ENCODE assay signal across 16 mouse cellular contexts in genomic region chr16:23262131-23262768, GRCm38 (mm10). TPM values are rescaled to one million over a fixed set of nuclear protein-coding genes. Genes with fewer than 3 reads are reported as not detected.
DNase-seq lines count a peak whose midpoint lies in the region; ATAC-seq lines count a peak whose summit lies in the region.
"Had no signal": no experiment of that assay in that cellular context is flagged by ENCODE, and none has a peak within 500 bp of the region (broad histone marks: within the 10 kb centered on the region; RNA-seq: fewer than 3 reads in every experiment).

No protein-coding gene starts in this region.

- 21% methylated on average over 2 of the region's 10 CpGs for WGBS in heart, embryonic 15.5 days
- 30% methylated on average over 2 of the region's 10 CpGs for WGBS in embryonic facial prominence, embryonic 14.5 days

- H3K27me3 ChIP-seq in heart, embryonic 15.5 days: peaks cover 23% of the 10 kb centered on the region
- H3K27me3 ChIP-seq in embryonic facial prominence, embryonic 14.5 days (replicated peaks; ENCODE audit: control insufficient read depth, insufficient read depth, low read length): no peaks in the 10 kb centered on the region
- H3K27me3 ChIP-seq: embryonic facial prominence, embryonic 12.5 days; forebrain, embryonic 15.5 days; limb, embryonic 15.5 days had no signal

- H3K27ac ChIP-seq in heart, embryonic 15.5 days: no peak overlapping the region
- H3K27ac ChIP-seq in embryonic facial prominence, embryonic 14.5 days (replicated peaks; ENCODE audit: low read depth, low read length): no peak overlapping the region
- H3K27ac ChIP-seq: forebrain, embryonic 15.5 days; limb, embryonic 15.5 days had no signal

- no peaks in the 10 kb centered on the region for H3K9me3 ChIP-seq in heart, embryonic 15.5 days (replicated peaks)
- 0 out of 2 replicates have a peak, but pooled peaks cover 3% of the 10 kb centered on the region for H3K9me3 ChIP-seq in embryonic facial prominence, embryonic 14.5 days (ENCODE audit: control insufficient read depth, low read length)
- H3K9me3 ChIP-seq: embryonic facial prominence, embryonic 12.5 days; forebrain, embryonic 15.5 days; limb, embryonic 15.5 days had no signal

- 0 out of 2 replicates have a peak, but pooled peaks have one; percentile 48 for ATAC-seq in heart, embryonic 15.5 days (replicated peaks; ENCODE audit: insufficient number of reproducible peaks, insufficient read depth, low FRiP score, low read depth)
- ATAC-seq in embryonic facial prominence, embryonic 14.5 days (ENCODE audit: low read depth): peak; percentile 50; the same call in 1 of the 2 replicates
- ATAC-seq in megakaryocyte, adult 5-6 weeks (ENCODE audit: poor library complexity, severe bottlenecking): no peak
- ATAC-seq: forebrain, embryonic 15.5 days; midbrain, embryonic 16.5 days had no signal

- peaks cover 31% of the 10 kb centered on the region for H3K4me1 ChIP-seq in heart, embryonic 15.5 days (replicated peaks)
- H3K4me1 ChIP-seq in embryonic facial prominence, embryonic 14.5 days (ENCODE audit: control insufficient read depth, insufficient read depth, low read length): peaks cover 27% of the 10 kb centered on the region

- no peaks in the 10 kb centered on the region for H3K36me3 ChIP-seq in heart, embryonic 15.5 days
- peaks cover 13% of the 10 kb centered on the region; the same call in 1 of the 2 replicates for H3K36me3 ChIP-seq in embryonic facial prominence, embryonic 14.5 days (ENCODE audit: control insufficient read depth, insufficient read depth, low read length)

- no peak overlapping the region for H3K9ac ChIP-seq in heart, embryonic 15.5 days
- no peak overlapping the region for H3K9ac ChIP-seq in embryonic facial prominence, embryonic 14.5 days (ENCODE audit: low read depth, low read length)
- H3K9ac ChIP-seq: embryonic facial prominence, embryonic 12.5 days; forebrain, embryonic 15.5 days; limb, embryonic 15.5 days had no signal

- H3K4me3 ChIP-seq in heart, embryonic 15.5 days: no peak overlapping the region
- no peak overlapping the region for H3K4me3 ChIP-seq in embryonic facial prominence, embryonic 14.5 days (ENCODE audit: low read depth, low read length)
- H3K4me3 ChIP-seq: embryonic facial prominence, embryonic 12.5 days; forebrain, embryonic 15.5 days; limb, embryonic 15.5 days had no signal

- DNase-seq in heart, adult 9 months (ENCODE audit: low spot score in 2 of 2): no peak
- peak; percentile 49 for DNase-seq in thymus, postnatal 0 days (ENCODE audit: low spot score)
- no peak for DNase-seq in thymus, postnatal 10 days (ENCODE audit: low spot score in 2 of 2)
- peak; percentile 45 for DNase-seq in embryonic facial prominence, embryonic 14.5 days (ENCODE audit: low spot score)
- DNase-seq in neural tube, embryonic 10.5 days (ENCODE audit: extremely low spot score, low spot score): no peak
- DNase-seq in cerebellum, adult 18-20 months: no peak
- DNase-seq: cerebellum, adult 2 months; gastrocnemius, postnatal 25 days; kidney, adult 8-10 months; lung, postnatal 10 days had no signal

- no peak overlapping the region for H3K4me2 ChIP-seq in heart, embryonic 15.5 days
- no peak overlapping the region for H3K4me2 ChIP-seq in embryonic facial prominence, embryonic 14.5 days (ENCODE audit: low read depth, low read length)
- H3K4me2 ChIP-seq: embryonic facial prominence, embryonic 12.5 days; forebrain, embryonic 15.5 days; limb, embryonic 15.5 days had no signal

RNA-seq across cellular contexts. Expression of gene St6gal1, which starts 37.7 kb away (rescaled TPM):
- polyA plus RNA-seq in heart, embryonic 15.5 days (2015; fragmentation: Nextera tagmentation; extraction: Ambion mirVana): 14.8 and 19.1 TPM in 2 replicates
- polyA plus RNA-seq in thymus, postnatal 0 days (2015; fragmentation: Nextera tagmentation; extraction: Ambion mirVana): 37.9 and 42.2 TPM in 2 replicates
- 20.3 and 21.0 TPM in 2 replicates for polyA plus RNA-seq in embryonic facial prominence, embryonic 14.5 days (2014; fragmentation: Nextera tagmentation; extraction: Ambion mirVana)
- total RNA-seq in megakaryocyte, adult 5-6 weeks (2015): 2.4 and 2.8 TPM in 2 replicates
- 2.3 and 3.3 TPM in 2 replicates for total RNA-seq in megakaryocyte, adult 5-6 weeks (2017)

Comparison
In these comparisons a context has a peak if more than half of its experiments do, and no peak if none do; other contexts are left out.
1. DNase-seq: peak in thymus, postnatal 0 days (single experiment) and embryonic facial prominence, embryonic 14.5 days (single experiment); none in heart, adult 9 months (0 of 2), thymus, postnatal 10 days (0 of 2), neural tube, embryonic 10.5 days (single experiment) and cerebellum, adult 18-20 months (0 of 2).